Mouse (Mus musculus): Measurements from ENCODE around the gene Scn4b.

Scn4b gene

GRCm38 (mm10) chr9:45183266-45183665, 45.1 kb downstream of the Scn4b start:
- no peak for ATAC-seq (ENCODE audit: insufficient number of reproducible peaks, low FRiP score, low TSS enrichment)

DNA sequence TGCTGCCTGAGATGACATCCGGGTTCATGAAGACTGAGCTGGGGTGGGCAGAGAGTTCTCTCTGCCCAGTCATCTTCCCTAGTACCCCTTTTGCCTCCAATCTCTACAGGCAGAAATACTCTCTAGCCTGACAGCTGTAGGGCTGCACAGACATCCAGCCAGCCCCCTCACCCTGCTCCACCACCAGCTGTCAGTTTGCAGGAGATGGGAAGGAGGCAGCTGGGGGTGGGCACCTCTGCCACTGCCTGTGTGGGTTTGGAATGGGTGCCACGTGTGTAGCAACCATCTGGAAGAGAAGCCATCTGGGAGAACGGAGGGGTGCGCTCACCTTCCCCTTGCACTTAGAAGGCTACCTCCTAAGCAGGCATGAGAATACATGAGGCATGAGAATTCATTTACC, 47.1 kb downstream of the Scn4b start:
- ATAC-seq (ENCODE audit: insufficient number of reproducible peaks, low FRiP score, low TSS enrichment) = no peak

DNA sequence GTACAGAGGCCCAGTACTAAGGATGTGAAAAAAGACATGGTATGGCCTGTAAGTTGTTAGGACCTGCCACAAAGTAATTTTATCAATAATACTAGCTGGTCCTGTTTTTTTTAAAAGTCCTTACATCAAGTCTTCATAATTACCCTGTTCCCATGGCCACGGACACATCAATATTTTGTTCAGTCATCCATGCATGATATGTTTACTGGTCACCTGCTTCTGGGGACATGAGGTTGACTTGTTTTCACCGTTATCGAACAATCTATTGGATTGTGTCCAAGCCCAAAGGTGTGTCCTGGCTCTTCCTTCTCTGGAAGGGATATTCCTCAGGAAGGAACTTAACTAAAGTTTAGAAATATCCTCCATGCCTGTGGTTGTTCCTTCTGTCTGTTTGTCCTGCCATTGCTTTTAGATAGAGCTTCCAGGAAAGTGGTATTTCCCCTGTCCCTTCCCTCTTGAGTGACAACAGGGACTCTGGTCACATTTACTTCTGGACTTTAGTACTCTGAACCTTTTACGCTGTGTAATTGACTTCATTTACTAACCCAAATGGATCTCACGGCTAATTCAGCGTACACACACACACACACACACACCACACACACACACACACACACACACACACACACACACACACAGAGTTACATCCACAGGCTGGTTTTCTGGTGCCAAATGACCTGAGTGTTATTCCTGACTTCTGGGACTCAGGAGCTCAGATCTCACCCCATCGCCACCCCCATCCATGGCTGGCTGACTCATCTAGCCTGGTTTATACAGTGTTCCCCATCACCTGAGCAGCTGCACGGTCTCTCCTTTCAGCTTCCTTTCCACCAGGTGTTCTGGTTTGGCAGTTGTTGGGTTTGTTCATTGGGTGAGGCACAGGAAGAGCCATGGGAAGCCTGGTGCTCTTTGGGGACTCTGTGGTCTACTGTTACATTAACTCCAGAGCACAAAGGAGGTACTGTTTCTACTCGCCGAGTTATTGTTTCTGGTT, 50.7 kb downstream of the Scn4b start:
- no peak for ATAC-seq (ENCODE audit: insufficient number of reproducible peaks, low FRiP score, low TSS enrichment)

- ATAC-seq (ENCODE audit: insufficient number of reproducible peaks, low FRiP score, low TSS enrichment) = no peak
Measured at GRCm38 (mm10) chr9:45189661-45190174, 51.5 kb downstream of the Scn4b start.

DNA sequence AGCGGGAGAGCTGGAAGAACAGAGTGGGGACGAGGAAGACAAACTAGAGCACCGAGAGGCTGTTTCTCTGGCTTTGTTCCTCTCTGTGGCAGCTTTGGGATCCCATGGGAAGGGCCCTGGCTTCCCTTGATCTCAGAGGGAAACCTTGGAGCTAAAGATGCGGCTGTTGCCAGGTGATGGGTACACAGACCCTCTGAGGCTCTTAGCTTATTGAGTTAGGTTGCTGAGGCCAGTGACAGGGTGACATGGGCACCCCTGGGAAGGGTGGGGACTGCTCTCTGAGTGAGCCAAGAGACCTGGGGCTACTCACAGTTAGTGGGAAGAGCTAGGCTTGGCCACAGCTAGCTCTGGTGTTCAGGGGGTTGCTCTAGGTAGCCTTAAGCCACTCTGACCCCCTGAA, 57.3 kb downstream of the Scn4b start:
- ATAC-seq (ENCODE audit: insufficient number of reproducible peaks, low FRiP score, low TSS enrichment) = no peak

DNA sequence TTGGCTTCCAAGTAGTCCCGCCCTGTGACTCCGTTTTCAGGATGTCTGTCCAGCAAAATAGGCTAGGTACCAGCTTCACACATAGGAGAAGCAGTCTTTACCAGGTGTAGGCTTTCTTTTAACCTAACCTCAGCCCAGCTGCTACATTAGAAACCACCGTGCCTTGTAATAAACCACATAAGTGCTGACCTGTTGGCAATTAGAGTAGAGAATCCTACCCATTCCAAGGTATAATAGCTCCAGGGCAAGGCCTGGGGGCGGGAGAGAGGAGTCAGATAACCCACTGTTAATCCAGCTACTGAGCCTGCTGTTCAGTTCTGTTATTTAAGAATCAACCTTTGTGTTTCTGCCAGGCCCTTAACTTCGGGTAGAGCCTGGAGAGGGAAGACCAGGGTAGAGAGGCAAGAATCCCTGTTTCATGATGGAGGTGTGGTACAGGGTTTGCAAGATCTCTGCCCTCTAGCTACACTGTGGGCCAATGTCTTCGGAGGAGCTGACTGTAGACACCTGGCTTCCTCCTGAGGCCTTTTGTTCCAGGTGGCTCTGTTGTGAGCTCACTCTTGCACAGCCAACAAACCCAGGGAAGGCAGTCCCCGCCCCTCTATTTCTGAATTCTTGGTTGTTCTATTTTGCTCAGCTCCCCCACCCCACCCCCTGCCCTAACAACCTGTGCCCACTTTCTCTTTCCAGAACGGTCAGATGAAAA, 58.1 kb downstream of the Scn4b start:
- no peak for ATAC-seq (ENCODE audit: insufficient number of reproducible peaks, low FRiP score, low TSS enrichment)

DNA sequence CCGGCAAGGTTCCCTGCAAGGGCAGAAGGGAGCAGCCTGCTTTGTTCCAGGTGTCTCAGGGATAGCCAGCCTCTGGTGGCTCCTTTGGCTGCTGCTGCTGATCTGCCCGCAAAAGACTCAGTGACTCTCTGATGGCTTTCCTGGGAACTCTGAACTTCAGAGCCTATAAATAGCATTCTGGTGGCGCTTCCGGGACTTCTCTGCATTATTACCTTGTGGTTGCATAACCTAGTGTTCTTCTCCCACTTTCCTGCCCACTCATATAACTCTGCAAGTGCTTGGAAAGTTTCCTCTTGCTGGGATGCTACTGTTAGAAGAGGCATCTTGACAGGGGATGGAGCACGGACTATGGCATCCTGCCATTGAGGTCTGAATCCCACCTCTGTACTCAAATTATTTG, 59.4 kb downstream of the Scn4b start:
- ATAC-seq (ENCODE audit: insufficient number of reproducible peaks, low FRiP score, low TSS enrichment) = no peak

- ATAC-seq (ENCODE audit: insufficient number of reproducible peaks, low FRiP score, low TSS enrichment) = no peak
Measured at GRCm38 (mm10) chr9:45201319-45201947, 63.2 kb downstream of the Scn4b start.

GRCm38 (mm10) chr9:45202021-45202798, 64.0 kb downstream of the Scn4b start:
- ATAC-seq (ENCODE audit: insufficient number of reproducible peaks, low FRiP score, low TSS enrichment) = no peak
